Mouse (Mus musculus): ENCODE measurements at regions not wholly inside any gene's neighbourhood (a gene's known extent, or its start where the extent isn't known, plus 50 kb on each side); places are given as distances from the start of the nearest gene placed in this dataset.
A peak's percentile ranks its signal among the peaks of the same experiment; 100 is the strongest.

- Histone ChIP-seq H3K9ac (ENCODE audit: low read depth, poor library complexity, severe bottlenecking) (no peak overlapping the region), H3K9me3 (replicated peaks; ENCODE audit: control insufficient read depth, insufficient read depth, low read length, poor library complexity, severe bottlenecking) (no peaks in the 10 kb centered on the region), H3K27ac (ENCODE audit: insufficient read depth, low read length) (no peak overlapping the region), H3K4me1 (ENCODE audit: control insufficient read depth, insufficient read depth, low read length) (no peaks in the 10 kb centered on the region), H3K27me3 (ENCODE audit: control insufficient read depth, insufficient read depth, low read length, poor library complexity, severe bottlenecking) (no peaks in the 10 kb centered on the region), H3K36me3 (ENCODE audit: control insufficient read depth, insufficient read depth, low read length, poor library complexity, severe bottlenecking) (no peaks in the 10 kb centered on the region), H3K4me3 (ENCODE audit: low read depth, low read length) (no peak overlapping the region)
- TF ChIP-seq POLR2A (IDR thresholded peaks at IDR 0.05; ENCODE audit: insufficient read depth, low read length) (no peak), CTCF (IDR thresholded peaks at IDR 0.05; ENCODE audit: low read depth, low read length) (peak; percentile 56), EP300 (IDR thresholded peaks at IDR 0.05; ENCODE audit: insufficient read depth, low read depth, low read length) (no peak)
These were observed 62.7 kb downstream of the Bmp2 start for GRCm38 (mm10) chr2:133614672-133615071.

GRCm38 (mm10) chr2:133615299-133615698, 63.3 kb downstream of the Bmp2 start:
- Histone ChIP-seq H3K36me3 (ENCODE audit: control insufficient read depth, insufficient read depth, low read length, poor library complexity, severe bottlenecking) (no peaks in the 10 kb centered on the region), H3K27ac (ENCODE audit: insufficient read depth, low read length) (no peak overlapping the region), H3K9me3 (replicated peaks; ENCODE audit: control insufficient read depth, insufficient read depth, low read length, poor library complexity, severe bottlenecking) (no peaks in the 10 kb centered on the region), H3K4me1 (ENCODE audit: control insufficient read depth, insufficient read depth, low read length) (no peaks in the 10 kb centered on the region), H3K4me3 (ENCODE audit: low read depth, low read length) (no peak overlapping the region), H3K27me3 (ENCODE audit: control insufficient read depth, insufficient read depth, low read length, poor library complexity, severe bottlenecking) (no peaks in the 10 kb centered on the region), H3K9ac (ENCODE audit: low read depth, poor library complexity, severe bottlenecking) (no peak overlapping the region)
- TF ChIP-seq EP300 (IDR thresholded peaks at IDR 0.05; ENCODE audit: insufficient read depth, low read depth, low read length): no peak
- no peak for TF ChIP-seq CTCF (IDR thresholded peaks at IDR 0.05; ENCODE audit: low read depth, low read length)
- no peak for TF ChIP-seq POLR2A (IDR thresholded peaks at IDR 0.05; ENCODE audit: insufficient read depth, low read length)

GRCm38 (mm10) chr2:133617317-133617835, 65.4 kb downstream of the Bmp2 start:
- H3K36me3 ChIP-seq (ENCODE audit: control insufficient read depth, insufficient read depth, low read length, poor library complexity, severe bottlenecking): no peaks in the 10 kb centered on the region
- H3K27ac ChIP-seq (ENCODE audit: insufficient read depth, low read length): no peak overlapping the region
- H3K9me3 ChIP-seq (replicated peaks; ENCODE audit: control insufficient read depth, insufficient read depth, low read length, poor library complexity, severe bottlenecking): no peaks in the 10 kb centered on the region
- no peaks in the 10 kb centered on the region for H3K27me3 ChIP-seq (ENCODE audit: control insufficient read depth, insufficient read depth, low read length, poor library complexity, severe bottlenecking)
- TF ChIP-seq CTCF (IDR thresholded peaks at IDR 0.05; ENCODE audit: low read depth, low read length): no peak
- no peak for TF ChIP-seq POLR2A (IDR thresholded peaks at IDR 0.05; ENCODE audit: insufficient read depth, low read length)
- TF ChIP-seq EP300 (IDR thresholded peaks at IDR 0.05; ENCODE audit: insufficient read depth, low read depth, low read length): no peak
- no peak overlapping the region for H3K4me3 ChIP-seq (ENCODE audit: low read depth, low read length)
- H3K9ac ChIP-seq (ENCODE audit: low read depth, poor library complexity, severe bottlenecking): no peak overlapping the region
- H3K4me1 ChIP-seq (ENCODE audit: control insufficient read depth, insufficient read depth, low read length): no peaks in the 10 kb centered on the region

GRCm38 (mm10) chr2:133622523-133622922, 70.6 kb downstream of the Bmp2 start:
- no peaks in the 10 kb centered on the region for H3K4me1 ChIP-seq (ENCODE audit: control insufficient read depth, insufficient read depth, low read length)
- H3K9me3 ChIP-seq (replicated peaks; ENCODE audit: control insufficient read depth, insufficient read depth, low read length, poor library complexity, severe bottlenecking): no peaks in the 10 kb centered on the region
- no peaks in the 10 kb centered on the region for H3K27me3 ChIP-seq (ENCODE audit: control insufficient read depth, insufficient read depth, low read length, poor library complexity, severe bottlenecking)
- no peak overlapping the region for H3K4me3 ChIP-seq (ENCODE audit: low read depth, low read length)
- no peak overlapping the region for H3K27ac ChIP-seq (ENCODE audit: insufficient read depth, low read length)
- H3K9ac ChIP-seq (ENCODE audit: low read depth, poor library complexity, severe bottlenecking): no peak overlapping the region
- TF ChIP-seq EP300 (IDR thresholded peaks at IDR 0.05; ENCODE audit: insufficient read depth, low read depth, low read length): no peak
- TF ChIP-seq POLR2A (IDR thresholded peaks at IDR 0.05; ENCODE audit: insufficient read depth, low read length): no peak
- no peak for TF ChIP-seq CTCF (IDR thresholded peaks at IDR 0.05; ENCODE audit: low read depth, low read length)
- H3K36me3 ChIP-seq (ENCODE audit: control insufficient read depth, insufficient read depth, low read length, poor library complexity, severe bottlenecking): no peaks in the 10 kb centered on the region

GRCm38 (mm10) chr2:133625542-133625941, 73.6 kb downstream of the Bmp2 start:
- Histone ChIP-seq H3K4me1 (ENCODE audit: control insufficient read depth, insufficient read depth, low read length) (no peaks in the 10 kb centered on the region), H3K4me3 (ENCODE audit: low read depth, low read length) (no peak overlapping the region), H3K9me3 (replicated peaks; ENCODE audit: control insufficient read depth, insufficient read depth, low read length, poor library complexity, severe bottlenecking) (no peaks in the 10 kb centered on the region), H3K36me3 (ENCODE audit: control insufficient read depth, insufficient read depth, low read length, poor library complexity, severe bottlenecking) (no peaks in the 10 kb centered on the region), H3K9ac (ENCODE audit: low read depth, poor library complexity, severe bottlenecking) (no peak overlapping the region), H3K27me3 (ENCODE audit: control insufficient read depth, insufficient read depth, low read length, poor library complexity, severe bottlenecking) (no peaks in the 10 kb centered on the region), H3K27ac (ENCODE audit: insufficient read depth, low read length) (no peak overlapping the region)
- TF ChIP-seq POLR2A (IDR thresholded peaks at IDR 0.05; ENCODE audit: insufficient read depth, low read length) (no peak), EP300 (IDR thresholded peaks at IDR 0.05; ENCODE audit: insufficient read depth, low read depth, low read length) (no peak), CTCF (IDR thresholded peaks at IDR 0.05; ENCODE audit: low read depth, low read length) (no peak)

GRCm38 (mm10) chr2:133628874-133629273, 76.9 kb downstream of the Bmp2 start:
- Histone ChIP-seq H3K9ac (ENCODE audit: low read depth, poor library complexity, severe bottlenecking) (no peak overlapping the region), H3K27me3 (ENCODE audit: control insufficient read depth, insufficient read depth, low read length, poor library complexity, severe bottlenecking) (no peaks in the 10 kb centered on the region), H3K4me3 (ENCODE audit: low read depth, low read length) (no peak overlapping the region), H3K4me1 (ENCODE audit: control insufficient read depth, insufficient read depth, low read length) (no peaks in the 10 kb centered on the region), H3K27ac (ENCODE audit: insufficient read depth, low read length) (no peak overlapping the region), H3K36me3 (ENCODE audit: control insufficient read depth, insufficient read depth, low read length, poor library complexity, severe bottlenecking) (no peaks in the 10 kb centered on the region), H3K9me3 (replicated peaks; ENCODE audit: control insufficient read depth, insufficient read depth, low read length, poor library complexity, severe bottlenecking) (no peaks in the 10 kb centered on the region)
- TF ChIP-seq EP300 (IDR thresholded peaks at IDR 0.05; ENCODE audit: insufficient read depth, low read depth, low read length) (no peak), CTCF (IDR thresholded peaks at IDR 0.05; ENCODE audit: low read depth, low read length) (no peak), POLR2A (IDR thresholded peaks at IDR 0.05; ENCODE audit: insufficient read depth, low read length) (no peak)

All from ES-Bruce4 (cell line).